Mouse (Mus musculus) testis, adult 2 months (tissue): ENCODE measurements around the gene Atp5d. TPM values are rescaled to one million over a fixed set of nuclear protein-coding genes. Genes with fewer than 3 reads are reported as not detected.
A peak's percentile ranks its signal among the peaks of the same experiment; 100 is the strongest.

ENCODE experiments used
- H3K27ac ChIP-seq: fragments of 200-500 bp; 2 replicates; pipeline ENCODE4 v1.5.1; 2012; ENCODE audit warnings: low read depth, low read length; ENCODE audit not compliant: control insufficient read depth, insufficient read depth
- H3K27me3 ChIP-seq: fragments of 200-500 bp; 2 replicates; pipeline ENCODE4 v1.6.1; 2012; ENCODE audit warnings: mild to moderate bottlenecking, low read length, moderate library complexity; ENCODE audit not compliant: control insufficient read depth, insufficient read depth
- H3K36me3 ChIP-seq: fragments of 200-500 bp; 2 replicates; pipeline ENCODE4 v1.6.1; 2012; ENCODE audit warnings: mild to moderate bottlenecking, low read length; ENCODE audit not compliant: control insufficient read depth, insufficient read depth
- H3K4me1 ChIP-seq: fragments of 200-500 bp; 2 replicates; pipeline ENCODE4 v1.6.1; 2012; ENCODE audit warnings: low read length; ENCODE audit not compliant: control insufficient read depth, insufficient read depth
- H3K4me3 ChIP-seq: fragments of 200-500 bp; 2 replicates; pipeline ENCODE4 v1.5.1; 2012; ENCODE audit warnings: low read depth, mild to moderate bottlenecking, low read length, moderate library complexity, mixed read lengths; ENCODE audit not compliant: control insufficient read depth
- CTCF ChIP-seq: fragments of 200-500 bp; IDR thresholded peaks from 2 replicates; pipeline ENCODE4 v1.5.1; 2012; ENCODE audit warnings: low read depth, mild to moderate bottlenecking, inconsistent platforms, low read length, moderate library complexity; ENCODE audit not compliant: control insufficient read depth, insufficient read depth, insufficient replicate concordance
- POLR2A ChIP-seq: fragments of 200-500 bp; IDR thresholded peaks from 2 replicates; pipeline ENCODE4 v1.6.1; 2012; ENCODE audit warnings: low read depth, mild to moderate bottlenecking, inconsistent platforms, low read length, moderate library complexity; ENCODE audit not compliant: control insufficient read depth
- polyA plus RNA-seq: library from polyadenylated mRNA; depleted of rRNA; stranded (reverse); fragments of >200 nt; gene quantifications from 2 replicates; pipeline ENCODE4 v1.2.3, GENCODE M21; 2012

The Atp5d gene
- polyA plus RNA-seq, 1 experiment: 241 TPM

- TF ChIP-seq POLR2A (no peak), CTCF (no peak)
- Histone ChIP-seq H3K4me1 (peaks cover 39% of the 10 kb centered on the region), H3K4me3 (peak overlapping the region; percentile 90), H3K27ac (peak overlapping the region; percentile 66), H3K27me3 (no peaks in the 10 kb centered on the region), H3K36me3 (no peaks in the 10 kb centered on the region)
These were observed 13.0 kb downstream of the Atp5d start for GRCm38 (mm10) chr10:80151211-80152034.

GRCm38 (mm10) chr10:80152071-80152872 lies 13.8 kb downstream of the Atp5d start:
- H3K36me3 ChIP-seq: no peaks in the 10 kb centered on the region
- peak overlapping the region; percentile 90 for H3K4me3 ChIP-seq
- peak overlapping the region; percentile 66 for H3K27ac ChIP-seq
- TF ChIP-seq CTCF (no peak), POLR2A (no peak)
- no peaks in the 10 kb centered on the region for H3K27me3 ChIP-seq
- peaks cover 40% of the 10 kb centered on the region for H3K4me1 ChIP-seq

- peaks cover 36% of the 10 kb centered on the region for H3K4me1 ChIP-seq
- H3K27me3 ChIP-seq: no peaks in the 10 kb centered on the region
- no peaks in the 10 kb centered on the region for H3K36me3 ChIP-seq
- H3K27ac ChIP-seq: no peak overlapping the region
- no peak overlapping the region for H3K4me3 ChIP-seq
- TF ChIP-seq CTCF: no peak
- TF ChIP-seq POLR2A: no peak
These were observed 14.4 kb downstream of the Atp5d start for GRCm38 (mm10) chr10:80152873-80153260.

GRCm38 (mm10) chr10:80153713-80154112 lies 15.3 kb downstream of the Atp5d start:
- TF ChIP-seq POLR2A: no peak
- TF ChIP-seq CTCF: no peak
- H3K27me3 ChIP-seq: no peaks in the 10 kb centered on the region
- no peak overlapping the region for H3K27ac ChIP-seq
- H3K4me3 ChIP-seq: no peak overlapping the region
- H3K36me3 ChIP-seq: no peaks in the 10 kb centered on the region
- peaks cover 36% of the 10 kb centered on the region for H3K4me1 ChIP-seq

GRCm38 (mm10) chr10:80154384-80154783 lies 16.0 kb downstream of the Atp5d start:
- H3K27ac ChIP-seq: no peak overlapping the region
- no peaks in the 10 kb centered on the region for H3K36me3 ChIP-seq
- H3K27me3 ChIP-seq: no peaks in the 10 kb centered on the region
- H3K4me3 ChIP-seq: no peak overlapping the region
- TF ChIP-seq POLR2A (no peak), CTCF (no peak)
- H3K4me1 ChIP-seq: peaks cover 40% of the 10 kb centered on the region

GRCm38 (mm10) chr10:80155277-80155676 lies 16.8 kb downstream of the Atp5d start:
- no peak overlapping the region for H3K4me3 ChIP-seq
- H3K27me3 ChIP-seq: no peaks in the 10 kb centered on the region
- no peaks in the 10 kb centered on the region for H3K36me3 ChIP-seq
- TF ChIP-seq POLR2A (no peak), CTCF (no peak)
- H3K27ac ChIP-seq: no peak overlapping the region
- H3K4me1 ChIP-seq: peaks cover 39% of the 10 kb centered on the region

GRCm38 (mm10) chr10:80156002-80156751 lies 17.7 kb downstream of the Atp5d start:
- Histone ChIP-seq H3K27ac (no peak overlapping the region), H3K4me3 (no peak overlapping the region), H3K27me3 (no peaks in the 10 kb centered on the region), H3K4me1 (peaks cover 44% of the 10 kb centered on the region), H3K36me3 (no peaks in the 10 kb centered on the region)
- TF ChIP-seq CTCF (no peak), POLR2A (no peak)
